Mouse (Mus musculus) lung, adult 2 months (tissue): ENCODE measurements around the gene Paxip1.
A peak's percentile ranks its signal among the peaks of the same experiment; 100 is the strongest.

ENCODE experiments used
- CTCF ChIP-seq: fragments of 200-500 bp; IDR thresholded peaks from 2 replicates; pipeline ENCODE4 v1.5.1; 2011; ENCODE audit warnings: mild to moderate bottlenecking, low read length, control low read depth; ENCODE audit not compliant: insufficient read depth
- POLR2A ChIP-seq: fragments of 200-500 bp; IDR thresholded peaks from 2 replicates; pipeline ENCODE4 v1.6.1; 2011; ENCODE audit warnings: low read depth, mild to moderate bottlenecking, control low read depth, low read length, borderline replicate concordance; ENCODE audit errors: extremely low read depth

GRCm38 (mm10) chr5:27737168-27737567 lies 54.3 kb downstream of the Paxip1 start:
- peak; percentile 54 for TF ChIP-seq CTCF
- no peak for TF ChIP-seq POLR2A
